ENCODE assay signal across 7 mouse cellular contexts in the genomic region with DNA sequence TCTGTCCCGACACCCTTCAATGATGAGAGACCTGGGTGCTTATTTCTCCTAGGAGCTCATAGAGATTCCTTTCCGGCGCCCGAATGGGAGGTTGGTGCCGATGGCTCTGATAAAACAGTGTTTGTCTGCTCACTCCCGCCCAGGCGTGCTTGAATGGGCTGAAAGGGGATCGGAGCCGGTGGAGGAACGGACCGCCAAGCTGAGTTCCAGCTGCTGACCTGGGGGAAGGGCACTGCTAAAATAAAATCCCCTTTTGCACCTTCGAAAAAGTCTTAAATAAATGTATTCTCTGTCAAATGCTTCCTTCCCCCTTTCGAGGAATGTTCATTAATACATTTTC. TPM values are rescaled to one million over a fixed set of nuclear protein-coding genes. Genes with fewer than 3 reads are reported as not detected.
A peak's percentile ranks its signal among the peaks of the same experiment; 100 is the strongest.
DNase-seq lines count a peak whose midpoint lies in the region; ATAC-seq lines count a peak whose summit lies in the region.

No protein-coding gene starts in this region.

- 8% methylated on average over 13 of the region's 13 CpGs for WGBS in forebrain, embryonic 10.5 days
- 6% methylated on average over 13 of the region's 13 CpGs for WGBS in limb, embryonic 15.5 days
- WGBS in stomach, embryonic 15.5 days: 4% methylated on average over 13 of the region's 13 CpGs

- peak overlapping the region; percentile 96 for H3K27ac ChIP-seq in forebrain, embryonic 10.5 days
- H3K27ac ChIP-seq in limb, embryonic 15.5 days: peak overlapping the region; percentile 92
- H3K27ac ChIP-seq in stomach, embryonic 15.5 days: peak overlapping the region; percentile 82

- H3K9me3 ChIP-seq in forebrain, embryonic 10.5 days: no peaks in the 10 kb centered on the region
- H3K9me3 ChIP-seq in limb, embryonic 15.5 days: no peaks in the 10 kb centered on the region
- no peaks in the 10 kb centered on the region for H3K9me3 ChIP-seq in stomach, embryonic 15.5 days

- no peak; the same call in 1 of the 2 replicates for ATAC-seq in limb, embryonic 15.5 days (ENCODE audit: insufficient number of reproducible peaks, low FRiP score, low TSS enrichment, low read depth)
- peak; percentile 41; the same call in 1 of the 2 replicates for ATAC-seq in stomach, embryonic 15.5 days (ENCODE audit: insufficient read depth, low FRiP score, low read depth)

- H3K9ac ChIP-seq in limb, embryonic 15.5 days: peak overlapping the region; percentile 58
- peak overlapping the region; percentile 30; the same call in 1 of the 2 replicates for H3K9ac ChIP-seq in stomach, embryonic 15.5 days

- DNase-seq in right cerebral cortex, postnatal 14 days: peak; percentile 40
- DNase-seq in right cerebral cortex, adult 2 months (ENCODE audit: low spot score in 2 of 2): no peak
- no peak for DNase-seq in forebrain, embryonic 10.5 days (ENCODE audit: extremely low spot score, low spot score)
- DNase-seq in ovary, postnatal 14 days (ENCODE audit: low spot score): no peak
- no peak for DNase-seq in left cerebral cortex, adult 18-20 months (ENCODE audit: low spot score in 2 of 2)

- H3K4me2 ChIP-seq in limb, embryonic 15.5 days: peak overlapping the region; percentile 75
- H3K4me2 ChIP-seq in stomach, embryonic 15.5 days: peak overlapping the region; percentile 59

- peaks cover 50% of the 10 kb centered on the region for H3K4me1 ChIP-seq in forebrain, embryonic 10.5 days
- peaks cover 38% of the 10 kb centered on the region for H3K4me1 ChIP-seq in limb, embryonic 15.5 days
- H3K4me1 ChIP-seq in stomach, embryonic 15.5 days: peaks cover 13% of the 10 kb centered on the region; the same call in 1 of the 2 replicates

- H3K4me3 ChIP-seq in forebrain, embryonic 10.5 days: peak overlapping the region; percentile 91
- peak overlapping the region; percentile 97 for H3K4me3 ChIP-seq in limb, embryonic 15.5 days
- H3K4me3 ChIP-seq in stomach, embryonic 15.5 days (replicated peaks): peak overlapping the region; percentile 64

- peaks cover 36% of the 10 kb centered on the region for H3K36me3 ChIP-seq in forebrain, embryonic 10.5 days (replicated peaks)
- peaks cover 27% of the 10 kb centered on the region for H3K36me3 ChIP-seq in limb, embryonic 15.5 days
- H3K36me3 ChIP-seq in stomach, embryonic 15.5 days: peaks cover 17% of the 10 kb centered on the region

- no peaks in the 10 kb centered on the region; the same call in 1 of the 2 replicates for H3K27me3 ChIP-seq in forebrain, embryonic 10.5 days (ENCODE audit: poor library complexity, severe bottlenecking)
- no peaks in the 10 kb centered on the region for H3K27me3 ChIP-seq in limb, embryonic 15.5 days
- no peaks in the 10 kb centered on the region for H3K27me3 ChIP-seq in stomach, embryonic 15.5 days (replicated peaks)

RNA-seq across cellular contexts. Expression of a gene that starts 0.5 kb away (rescaled TPM):
- 458 and 482 TPM in 2 replicates for polyA plus RNA-seq in forebrain, embryonic 10.5 days (2016; fragmentation: Nextera tagmentation; extraction: Ambion mirVana)
- 291 and 302 TPM in 2 replicates for polyA plus RNA-seq in limb, embryonic 15.5 days (2015; fragmentation: Nextera tagmentation; extraction: Ambion mirVana)
- 278 and 308 TPM in 2 replicates for polyA plus RNA-seq in stomach, embryonic 15.5 days (2015; fragmentation: Nextera tagmentation; extraction: Ambion mirVana)
- total RNA-seq in left cerebral cortex, adult 18-20 months (2021): 100 to 1,000 TPM; 209 to 213 TPM

RNA-seq across cellular contexts. Expression of a gene that starts 2.4 kb away (rescaled TPM):
- polyA plus RNA-seq in forebrain, embryonic 10.5 days (2016; fragmentation: Nextera tagmentation; extraction: Ambion mirVana): 10.3 and 12.1 TPM in 2 replicates
- polyA plus RNA-seq in limb, embryonic 15.5 days (2015; fragmentation: Nextera tagmentation; extraction: Ambion mirVana): 4.7 and 5.5 TPM in 2 replicates
- polyA plus RNA-seq in stomach, embryonic 15.5 days (2015; fragmentation: Nextera tagmentation; extraction: Ambion mirVana): 2.2 and 2.9 TPM in 2 replicates
- total RNA-seq in left cerebral cortex, adult 18-20 months (2021): 10 to 100 TPM; 70.5 to 73.8 TPM

RNA-seq across cellular contexts. Expression of a gene that starts 22.8 kb away (rescaled TPM):
- 21.3 and 22.7 TPM in 2 replicates for polyA plus RNA-seq in forebrain, embryonic 10.5 days (2016; fragmentation: Nextera tagmentation; extraction: Ambion mirVana)
- 19.9 and 23.7 TPM in 2 replicates for polyA plus RNA-seq in limb, embryonic 15.5 days (2015; fragmentation: Nextera tagmentation; extraction: Ambion mirVana)
- 18.0 and 20.6 TPM in 2 replicates for polyA plus RNA-seq in stomach, embryonic 15.5 days (2015; fragmentation: Nextera tagmentation; extraction: Ambion mirVana)
- 10 to 100 TPM; 57.3 to 61.0 TPM for total RNA-seq in left cerebral cortex, adult 18-20 months (2021)

RNA-seq across cellular contexts. Expression of a gene that starts 39.8 kb away (rescaled TPM):
- not detected in 2 replicates for polyA plus RNA-seq in forebrain, embryonic 10.5 days (2016; fragmentation: Nextera tagmentation; extraction: Ambion mirVana)
- polyA plus RNA-seq in limb, embryonic 15.5 days (2015; fragmentation: Nextera tagmentation; extraction: Ambion mirVana): not detected in 2 replicates
- polyA plus RNA-seq in stomach, embryonic 15.5 days (2015; fragmentation: Nextera tagmentation; extraction: Ambion mirVana): not detected in 2 replicates
- not detected for total RNA-seq in left cerebral cortex, adult 18-20 months (2021)

RNA-seq across cellular contexts. Expression of a gene that starts 53.7 kb away (rescaled TPM):
- 0.56 TPM in 1 of 2 replicates, not detected in the other for polyA plus RNA-seq in forebrain, embryonic 10.5 days (2016; fragmentation: Nextera tagmentation; extraction: Ambion mirVana)
- 40.0 and 50.9 TPM in 2 replicates for polyA plus RNA-seq in limb, embryonic 15.5 days (2015; fragmentation: Nextera tagmentation; extraction: Ambion mirVana)
- 7.9 and 13.9 TPM in 2 replicates for polyA plus RNA-seq in stomach, embryonic 15.5 days (2015; fragmentation: Nextera tagmentation; extraction: Ambion mirVana)
- total RNA-seq in left cerebral cortex, adult 18-20 months (2021): 10 to 100 TPM; 25.4 to 26.9 TPM
